Mouse (Mus musculus) thymus, adult 2 months (tissue): Measurements from ENCODE around the gene Txndc17. TPM values are rescaled to one million over a fixed set of nuclear protein-coding genes. Genes with fewer than 3 reads are reported as not detected.

Experiments
- DNase-seq: peaks from one replicate; pipeline ENCODE4 v3.0.0; 2021
- H3K27ac ChIP-seq: fragments of 200-500 bp; 2 replicates; pipeline ENCODE4 v1.5.1; 2012; ENCODE audit warnings: low read length, control low read depth; ENCODE audit not compliant: control insufficient read depth, insufficient read depth
- H3K27me3 ChIP-seq: fragments of 200-500 bp; 2 replicates; pipeline ENCODE4 v1.6.1; 2012; ENCODE audit warnings: mild to moderate bottlenecking, low read length, moderate library complexity, mixed read lengths; ENCODE audit not compliant: control insufficient read depth, insufficient read depth
- H3K36me3 ChIP-seq: fragments of 200-500 bp; 2 replicates; pipeline ENCODE4 v1.6.1; 2012; ENCODE audit warnings: mild to moderate bottlenecking, low read length, moderate library complexity; ENCODE audit not compliant: control insufficient read depth, insufficient read depth
- H3K4me1 ChIP-seq: fragments of 200-500 bp; replicated peaks from 2 replicates; pipeline ENCODE4 v1.6.1; 2012; ENCODE audit warnings: low read length; ENCODE audit not compliant: control insufficient read depth, insufficient read depth
- H3K4me3 ChIP-seq: fragments of 200-500 bp; 2 replicates; pipeline ENCODE4 v1.5.1; 2012; ENCODE audit warnings: mild to moderate bottlenecking, low read length, control low read depth, moderate library complexity; ENCODE audit not compliant: control insufficient read depth, insufficient read depth
- CTCF ChIP-seq: fragments of 200-500 bp; IDR thresholded peaks from 2 replicates; pipeline ENCODE4 v1.5.1; 2012; ENCODE audit warnings: mild to moderate bottlenecking, control low read depth, low read length, moderate library complexity, borderline replicate concordance; ENCODE audit not compliant: control insufficient read depth, poor library complexity, insufficient read depth; ENCODE audit errors: extremely low read depth
- POLR2A ChIP-seq: fragments of 200-500 bp; IDR thresholded peaks from 2 replicates; pipeline ENCODE4 v1.6.1; 2012; ENCODE audit warnings: mild to moderate bottlenecking, low read length, control low read depth, moderate library complexity; ENCODE audit not compliant: control insufficient read depth, poor library complexity, insufficient read depth; ENCODE audit errors: extremely low read depth
- WGBS: fragments of 180-500 bp; shearing (Covaris S2); methylation state at CpG from one replicate; pipeline ENCODE4 v1.1.7; 2018; 5-methylcytosine and 5-hydroxymethylcytosine counted together
- polyA plus RNA-seq: library from polyadenylated mRNA; depleted of rRNA; stranded (reverse); fragments of >200 nt; gene quantifications from 2 replicates; pipeline ENCODE4 v1.2.3, GENCODE M21; 2012

Txndc17 gene
- polyA plus RNA-seq, 1 experiment, result 44.9 TPM

GRCm38 (mm10) chr11:72176553-72176952 is 30.8 kb upstream of the Txndc17 start:
- 96% methylated on average over 3 of the region's 3 CpGs for WGBS
- TF ChIP-seq POLR2A, result no peak
- no peak for TF ChIP-seq CTCF
- Histone ChIP-seq H3K4me1 (no peaks in the 10 kb centered on the region), H3K27me3 (no peaks in the 10 kb centered on the region; the same call in 1 of the 2 replicates), H3K4me3 (no peak overlapping the region), H3K36me3 (peaks cover 30% of the 10 kb centered on the region), H3K27ac (no peak overlapping the region)
- DNase-seq, result no peak

GRCm38 (mm10) chr11:72180556-72180955 is 26.8 kb upstream of the Txndc17 start:
- Histone ChIP-seq H3K36me3 (peaks cover 21% of the 10 kb centered on the region), H3K27ac (no peak overlapping the region), H3K4me1 (no peaks in the 10 kb centered on the region), H3K4me3 (no peak overlapping the region), H3K27me3 (no peaks in the 10 kb centered on the region; the same call in 1 of the 2 replicates)
- WGBS, result 95% methylated on average over 5 of the region's 5 CpGs
- no peak for TF ChIP-seq CTCF
- TF ChIP-seq POLR2A, result no peak
- no peak for DNase-seq

GRCm38 (mm10) chr11:72181136-72181535 is 26.2 kb upstream of the Txndc17 start:
- TF ChIP-seq POLR2A (no peak), CTCF (no peak)
- Histone ChIP-seq H3K27ac (no peak overlapping the region), H3K27me3 (no peaks in the 10 kb centered on the region; the same call in 1 of the 2 replicates), H3K4me3 (no peak overlapping the region), H3K36me3 (peaks cover 15% of the 10 kb centered on the region), H3K4me1 (no peaks in the 10 kb centered on the region)
- no peak for DNase-seq
- over 99% methylated on average over 4 of the region's 4 CpGs for WGBS

GRCm38 (mm10) chr11:72184252-72184651 is 23.1 kb upstream of the Txndc17 start:
- 95% methylated on average over 4 of the region's 4 CpGs for WGBS
- Histone ChIP-seq H3K27ac (no peak overlapping the region), H3K4me1 (no peaks in the 10 kb centered on the region), H3K36me3 (peaks cover 8% of the 10 kb centered on the region), H3K27me3 (no peaks in the 10 kb centered on the region), H3K4me3 (no peak overlapping the region)
- TF ChIP-seq CTCF, result no peak
- TF ChIP-seq POLR2A, result no peak
- no peak for DNase-seq

GRCm38 (mm10) chr11:72190857-72191256 is 16.5 kb upstream of the Txndc17 start:
- Histone ChIP-seq H3K4me1 (no peaks in the 10 kb centered on the region), H3K36me3 (peaks cover 25% of the 10 kb centered on the region), H3K27me3 (no peaks in the 10 kb centered on the region), H3K27ac (no peak overlapping the region), H3K4me3 (no peak overlapping the region)
- 98% methylated on average over 1 of the region's 1 CpGs for WGBS
- TF ChIP-seq POLR2A (no peak), CTCF (no peak)
- DNase-seq, result no peak

GRCm38 (mm10) chr11:72194259-72194658 is 13.1 kb upstream of the Txndc17 start:
- Histone ChIP-seq H3K4me3 (no peak overlapping the region), H3K27ac (no peak overlapping the region), H3K4me1 (no peaks in the 10 kb centered on the region), H3K36me3 (peaks cover 36% of the 10 kb centered on the region), H3K27me3 (no peaks in the 10 kb centered on the region)
- DNase-seq, result no peak
- WGBS, result 96% methylated on average over 2 of the region's 2 CpGs
- TF ChIP-seq POLR2A (no peak), CTCF (no peak)

- no peak overlapping the region for H3K4me3 ChIP-seq
- no peaks in the 10 kb centered on the region for H3K27me3 ChIP-seq
- TF ChIP-seq POLR2A (no peak), CTCF (no peak)
- DNase-seq, result no peak
- no peak overlapping the region for H3K27ac ChIP-seq
- peaks cover 25% of the 10 kb centered on the region for H3K36me3 ChIP-seq
- H3K4me1 ChIP-seq, result no peaks in the 10 kb centered on the region
- 93% methylated on average over 8 of the region's 8 CpGs for whole genome bisulfite sequencing
Measured at GRCm38 (mm10) chr11:72196506-72196905, 10.8 kb upstream of the Txndc17 start.
